Mouse (Mus musculus) hindbrain, embryonic 16.5 days (tissue): ENCODE data around the gene Ube3b. TPM values are rescaled to one million over a fixed set of nuclear protein-coding genes. Genes with fewer than 3 reads are reported as not detected.

Experiments
- ATAC-seq: fragments of 200-750 bp; cut with Nextera tagmentation; 2 replicates; pipeline ENCODE4 v1.8.0; 2017; ENCODE audit warnings: moderate TSS enrichment, moderate library complexity
- H3K27ac ChIP-seq: fragments of 300-500 bp; sonication (generic); 2 replicates; pipeline ENCODE4 v1.5.1; 2014; ENCODE audit warnings: low read depth, mild to moderate bottlenecking, control low read depth, low read length, moderate library complexity
- H3K27me3 ChIP-seq: fragments of 300-500 bp; sonication (generic); replicated peaks from 2 replicates; pipeline ENCODE4 v1.6.1; 2014; ENCODE audit warnings: low read length; ENCODE audit not compliant: control insufficient read depth, insufficient read depth
- H3K36me3 ChIP-seq: fragments of 300-500 bp; sonication (generic); 2 replicates; pipeline ENCODE4 v1.6.1; 2014; ENCODE audit warnings: mild to moderate bottlenecking, low read length, moderate library complexity, mixed read lengths; ENCODE audit not compliant: control insufficient read depth, insufficient read depth
- H3K4me1 ChIP-seq: fragments of 300-500 bp; sonication (generic); 2 replicates; pipeline ENCODE4 v1.6.1; 2014; ENCODE audit warnings: low read depth, low read length; ENCODE audit not compliant: control insufficient read depth, insufficient read depth
- H3K4me2 ChIP-seq: fragments of 300-500 bp; sonication (generic); 2 replicates; pipeline ENCODE4 v1.6.1; 2014; ENCODE audit warnings: mild to moderate bottlenecking, low read length, control low read depth, moderate library complexity
- H3K4me3 ChIP-seq: fragments of 300-500 bp; sonication (generic); 2 replicates; pipeline ENCODE4 v1.5.1; 2014; ENCODE audit warnings: mild to moderate bottlenecking, low read length, control low read depth, moderate library complexity
- H3K9ac ChIP-seq: fragments of 300-500 bp; sonication (generic); 2 replicates; pipeline ENCODE4 v1.6.1; 2014; ENCODE audit warnings: low read depth, mild to moderate bottlenecking, control low read depth, low read length, moderate library complexity
- H3K9me3 ChIP-seq: fragments of 300-500 bp; sonication (generic); 2 replicates; pipeline ENCODE4 v1.6.1; 2014; ENCODE audit warnings: mild to moderate bottlenecking, low read length, moderate library complexity; ENCODE audit not compliant: control insufficient read depth
- WGBS: fragments of 180-500 bp; shearing (Covaris S2); extraction: QIAGEN DNeasy Blood & Tissue Kit; methylation state at CpG from one replicate; pipeline ENCODE4 v1.1.7; 2014; 5-methylcytosine and 5-hydroxymethylcytosine counted together
- polyA plus RNA-seq: library from polyadenylated mRNA; unstranded; fragments of >200 nt; fragmentation: Nextera tagmentation; extraction: Ambion mirVana; gene quantifications from 2 replicates; pipeline ENCODE4 v1.2.1, GENCODE M21; 2015

Gene Ube3b
- polyA plus RNA-seq, 1 experiment from 2014 or later = 36.7 TPM

DNA sequence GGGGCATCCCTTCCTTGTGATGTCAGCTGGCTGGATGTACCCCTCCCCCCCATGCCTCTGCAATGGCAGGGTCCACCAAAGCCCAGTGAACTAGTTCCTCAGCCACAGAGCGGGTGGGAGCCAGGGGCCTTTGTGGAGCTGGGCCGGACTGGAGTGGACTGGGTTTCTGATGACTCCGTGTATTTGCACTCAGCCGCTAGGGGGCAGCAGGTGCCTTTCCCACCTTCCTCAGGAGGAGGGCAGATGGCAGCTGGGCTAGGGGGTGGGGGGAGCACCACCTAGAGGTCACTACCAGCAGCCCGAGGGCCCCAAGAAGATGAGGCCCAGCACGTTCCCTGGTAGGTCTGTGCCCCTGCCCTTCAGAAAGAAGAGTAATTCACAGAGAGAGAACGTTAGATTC is 80.8 kb downstream of the Ube3b start:
- ATAC-seq = peak; percentile 35; the same call in 1 of the 2 replicates
- H3K9ac ChIP-seq = no peak overlapping the region
- no peaks in the 10 kb centered on the region for H3K27me3 ChIP-seq
- H3K4me1 ChIP-seq = peaks cover 5% of the 10 kb centered on the region
- no peaks in the 10 kb centered on the region for H3K9me3 ChIP-seq
- H3K4me2 ChIP-seq = no peak overlapping the region
- H3K4me3 ChIP-seq = no peak overlapping the region
- WGBS = 5% methylated on average over 7 of the region's 7 CpGs
- H3K27ac ChIP-seq = no peak overlapping the region
- no peaks in the 10 kb centered on the region for H3K36me3 ChIP-seq

DNA sequence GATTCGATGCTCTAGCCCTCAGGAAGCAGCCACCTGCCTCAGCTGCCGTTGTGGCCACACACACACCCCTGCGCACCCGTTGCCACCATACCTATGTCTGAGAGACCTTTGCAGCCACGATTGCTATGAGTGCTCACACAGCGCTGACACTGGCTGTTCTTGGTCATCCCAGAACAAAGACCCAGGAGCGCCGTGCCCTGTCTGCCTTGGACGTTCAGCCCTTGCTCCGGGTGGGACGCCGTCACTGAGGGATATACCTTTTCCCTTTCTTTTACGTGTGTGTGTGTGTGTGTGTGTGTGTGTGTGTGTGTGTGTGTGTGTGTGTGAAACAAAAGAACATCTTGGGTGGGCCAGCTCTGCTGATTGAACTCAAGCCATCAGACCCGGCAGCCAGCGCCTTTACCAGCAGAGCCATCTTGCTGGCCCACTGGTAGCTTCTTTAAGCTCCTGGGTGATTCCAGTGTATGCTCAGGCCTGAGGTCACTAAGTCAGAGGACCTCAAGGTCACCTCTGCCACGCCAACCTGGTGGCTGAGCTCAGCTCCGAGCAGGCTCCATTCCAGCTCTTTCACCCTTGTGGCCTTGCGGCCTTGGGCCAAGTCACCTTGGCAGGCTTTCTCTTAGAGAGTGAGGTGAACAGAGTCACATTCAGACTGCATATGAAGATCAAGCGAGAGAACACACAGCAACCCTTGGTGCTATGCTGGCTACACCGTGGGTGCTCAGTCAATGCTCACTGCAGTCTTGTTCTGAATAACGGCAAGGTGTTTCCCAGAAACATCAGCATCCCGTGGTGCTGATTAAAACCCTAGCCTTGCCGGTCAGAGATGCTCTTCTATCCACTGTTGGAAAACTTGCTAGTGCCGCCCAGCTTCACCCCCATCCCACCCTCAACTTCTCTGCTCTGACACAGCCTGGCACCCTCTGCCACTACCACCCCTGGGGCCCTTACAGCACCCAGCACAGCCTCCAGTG is 81.9 kb downstream of the Ube3b start:
- Histone ChIP-seq H3K4me3 (no peak overlapping the region), H3K4me1 (peaks cover 15% of the 10 kb centered on the region), H3K9me3 (no peaks in the 10 kb centered on the region), H3K4me2 (no peak overlapping the region), H3K27ac (no peak overlapping the region), H3K27me3 (no peaks in the 10 kb centered on the region), H3K9ac (no peak overlapping the region), H3K36me3 (no peaks in the 10 kb centered on the region)
- no peak for ATAC-seq
- WGBS = 75% methylated on average over 24 of the region's 24 CpGs

DNA sequence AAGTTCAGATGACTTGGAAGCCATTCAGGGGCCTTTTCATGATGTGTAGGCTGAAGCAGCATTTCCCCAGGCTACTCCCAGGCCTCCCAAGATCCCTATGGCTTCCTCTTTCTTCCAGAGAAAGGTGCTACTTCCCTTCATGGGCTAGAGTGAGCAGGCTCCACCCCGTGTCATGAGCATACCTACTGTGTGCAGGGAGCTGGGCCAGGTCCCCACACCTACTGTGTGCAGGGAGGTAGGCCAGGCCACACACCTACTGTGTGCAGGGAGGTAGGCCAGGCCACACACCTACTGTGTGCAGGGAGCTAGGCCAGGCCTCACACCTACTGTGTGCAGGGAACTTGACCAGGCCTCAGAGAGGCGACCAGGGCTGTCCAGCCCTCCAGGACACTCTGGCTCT is 84.2 kb downstream of the Ube3b start:
- H3K9ac ChIP-seq = no peak overlapping the region
- WGBS = 71% methylated on average over 2 of the region's 2 CpGs
- no peaks in the 10 kb centered on the region for H3K27me3 ChIP-seq
- no peak overlapping the region for H3K27ac ChIP-seq
- peaks cover 20% of the 10 kb centered on the region for H3K4me1 ChIP-seq
- H3K9me3 ChIP-seq = no peaks in the 10 kb centered on the region
- no peaks in the 10 kb centered on the region for H3K36me3 ChIP-seq
- H3K4me2 ChIP-seq = no peak overlapping the region
- no peak overlapping the region for H3K4me3 ChIP-seq
- no peak for ATAC-seq

DNA sequence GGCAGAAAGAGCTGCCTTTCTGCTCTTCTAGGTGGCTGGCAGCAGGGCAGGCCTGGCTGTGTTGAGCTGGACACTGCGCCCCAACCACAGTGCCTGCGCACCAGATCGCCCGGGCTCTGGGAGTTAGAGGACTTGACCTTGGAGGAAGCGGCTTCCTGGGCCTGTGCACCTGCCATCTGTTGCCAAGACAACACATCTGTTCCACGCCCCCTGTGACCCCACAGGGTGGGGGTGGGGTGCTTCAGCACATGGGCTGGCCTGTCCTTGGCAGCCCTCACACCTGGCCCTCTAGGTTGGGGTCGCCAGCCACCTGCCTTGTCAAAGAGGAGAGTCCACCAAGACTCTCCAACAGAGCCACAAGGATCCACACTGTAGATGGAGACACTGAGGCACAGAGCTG is 85.2 kb downstream of the Ube3b start:
- Histone ChIP-seq H3K9me3 (no peaks in the 10 kb centered on the region), H3K9ac (no peak overlapping the region)

DNA sequence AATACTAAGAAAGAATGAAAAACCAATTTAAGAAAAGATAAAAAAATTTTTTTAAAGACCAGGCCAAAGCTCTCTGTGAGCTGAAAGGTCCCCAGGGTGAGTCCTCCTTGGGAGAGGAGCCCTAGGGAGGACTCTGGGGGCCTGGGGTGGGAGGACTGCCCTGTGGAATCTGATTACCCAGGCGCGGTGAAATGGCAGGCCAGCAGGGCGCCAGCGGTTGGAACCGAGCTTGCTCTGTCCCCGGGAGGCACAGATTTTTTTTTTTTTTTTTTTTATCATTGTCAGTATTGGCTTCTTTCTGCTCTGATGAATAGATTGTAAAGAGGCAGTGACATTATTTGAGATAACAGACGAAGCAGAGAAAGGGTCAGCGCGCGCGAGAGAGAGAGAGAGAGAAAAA is 86.6 kb downstream of the Ube3b start:
- Histone ChIP-seq H3K4me3 (peak overlapping the region; percentile 29), H3K27ac (peak overlapping the region; percentile 77), H3K4me1 (peaks cover 20% of the 10 kb centered on the region), H3K27me3 (no peaks in the 10 kb centered on the region), H3K36me3 (no peaks in the 10 kb centered on the region), H3K9me3 (no peaks in the 10 kb centered on the region; the same call in 1 of the 2 replicates), H3K4me2 (peak overlapping the region; percentile 58), H3K9ac (peak overlapping the region; percentile 62)
- WGBS = under 1% methylated on average over 11 of the region's 11 CpGs
- peak; percentile 60 for ATAC-seq

More for the DNA sequence above, 85.2 kb downstream of the Ube3b start:
- H3K36me3 ChIP-seq = no peaks in the 10 kb centered on the region
- no peak overlapping the region for H3K27ac ChIP-seq
- no peak for ATAC-seq
- peaks cover 20% of the 10 kb centered on the region for H3K4me1 ChIP-seq
- 61% methylated on average over 7 of the region's 7 CpGs for WGBS
- H3K27me3 ChIP-seq = no peaks in the 10 kb centered on the region
- H3K4me3 ChIP-seq = no peak overlapping the region
- H3K4me2 ChIP-seq = no peak overlapping the region

DNA sequence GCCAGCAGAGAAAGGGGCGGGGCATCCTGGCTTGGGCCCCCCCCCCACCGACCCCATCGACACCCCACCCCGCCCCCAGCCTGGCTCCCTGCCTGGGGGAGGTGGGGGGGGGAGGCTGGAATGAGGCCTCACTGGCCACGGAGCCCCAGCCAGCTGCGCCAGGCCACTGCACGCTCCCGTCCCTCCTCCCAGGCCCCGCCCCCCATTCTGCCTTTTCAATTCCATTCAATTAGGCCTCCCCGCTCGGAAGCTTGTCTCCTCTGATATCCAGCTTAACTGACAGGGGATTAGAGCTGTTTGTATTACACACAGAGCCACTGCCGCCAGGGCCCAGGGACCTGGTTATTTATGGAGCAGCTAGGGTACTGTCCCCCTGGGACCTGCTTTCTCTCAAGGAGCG is 87.0 kb downstream of the Ube3b start:
- peaks cover 20% of the 10 kb centered on the region for H3K4me1 ChIP-seq
- peak overlapping the region; percentile 77 for H3K27ac ChIP-seq

DNA sequence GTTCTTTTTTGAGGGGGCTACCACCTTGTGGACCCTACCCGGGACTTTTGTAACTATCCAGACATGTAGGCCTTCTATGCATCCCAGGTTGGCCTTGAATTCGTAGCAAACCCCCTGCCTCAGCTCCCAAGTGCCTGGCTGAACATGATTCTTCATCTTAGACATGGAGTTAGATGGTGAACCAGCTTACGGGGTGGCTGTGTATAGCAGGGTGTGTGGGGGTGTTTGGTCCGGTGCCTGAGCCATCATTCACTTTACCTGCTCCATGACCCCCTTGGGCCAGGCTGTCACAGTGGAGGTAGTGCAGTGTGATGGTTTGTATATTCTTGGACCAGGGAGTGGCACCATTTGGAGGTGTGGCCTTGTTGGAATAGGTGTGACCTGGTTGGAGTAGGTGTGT is 87.6 kb downstream of the Ube3b start:
- peak overlapping the region; percentile 77 for H3K27ac ChIP-seq
- H3K36me3 ChIP-seq = no peaks in the 10 kb centered on the region
- peak overlapping the region; percentile 62; the same call in 1 of the 2 replicates for H3K9ac ChIP-seq
- peak overlapping the region; percentile 58 for H3K4me2 ChIP-seq
- no peak overlapping the region for H3K4me3 ChIP-seq
- peaks cover 20% of the 10 kb centered on the region for H3K4me1 ChIP-seq
- 52% methylated on average over 4 of the region's 4 CpGs for WGBS
- no peaks in the 10 kb centered on the region for H3K27me3 ChIP-seq
- no peak for ATAC-seq
- no peaks in the 10 kb centered on the region; the same call in 1 of the 2 replicates for H3K9me3 ChIP-seq

More for the DNA sequence above, 87.0 kb downstream of the Ube3b start:
- H3K27me3 ChIP-seq = no peaks in the 10 kb centered on the region
- peak overlapping the region; percentile 29 for H3K4me3 ChIP-seq
- H3K36me3 ChIP-seq = no peaks in the 10 kb centered on the region
- no peaks in the 10 kb centered on the region; the same call in 1 of the 2 replicates for H3K9me3 ChIP-seq
- 2% methylated on average over 12 of the region's 13 CpGs for WGBS
- peak; percentile 79 for ATAC-seq
- peak overlapping the region; percentile 58 for H3K4me2 ChIP-seq
- peak overlapping the region; percentile 62 for H3K9ac ChIP-seq

DNA sequence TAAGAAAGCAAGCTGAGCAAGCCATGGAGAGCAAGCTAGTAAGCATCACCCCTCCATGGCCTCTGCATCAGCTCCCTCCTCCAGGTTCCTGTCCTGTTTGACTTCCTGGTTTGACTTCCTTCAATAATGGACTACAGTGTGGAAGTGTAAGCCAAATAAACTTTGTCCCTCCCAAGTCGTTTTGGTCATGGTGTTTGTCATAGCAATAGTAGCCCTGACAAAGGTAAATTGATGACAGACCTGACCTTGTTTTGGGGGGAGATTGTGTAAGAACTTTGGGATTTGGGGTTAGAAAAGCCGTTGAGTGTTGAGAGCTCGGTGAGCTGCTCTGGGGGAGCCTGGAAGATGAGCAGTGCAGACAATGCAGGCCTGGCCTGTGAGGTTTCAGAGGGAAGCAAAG is 90.0 kb downstream of the Ube3b start:
- 78% methylated on average over 3 of the region's 3 CpGs for WGBS

More for the DNA sequence above, 90.0 kb downstream of the Ube3b start:
- H3K4me1 ChIP-seq = peaks cover 23% of the 10 kb centered on the region
- H3K27ac ChIP-seq = no peak overlapping the region
- H3K4me3 ChIP-seq = no peak overlapping the region
- no peaks in the 10 kb centered on the region; the same call in 1 of the 2 replicates for H3K9me3 ChIP-seq
- no peak overlapping the region for H3K4me2 ChIP-seq
- no peaks in the 10 kb centered on the region for H3K27me3 ChIP-seq
- H3K36me3 ChIP-seq = no peaks in the 10 kb centered on the region
- ATAC-seq = no peak
- no peak overlapping the region for H3K9ac ChIP-seq
